Mouse (Mus musculus) thymus, postnatal 4 days (tissue): ENCODE data around the gene Susd1.

Experiments used
- DNase-seq: peaks from one replicate; pipeline ENCODE4 v3.0.0; 2021

Gene Susd1

DNA sequence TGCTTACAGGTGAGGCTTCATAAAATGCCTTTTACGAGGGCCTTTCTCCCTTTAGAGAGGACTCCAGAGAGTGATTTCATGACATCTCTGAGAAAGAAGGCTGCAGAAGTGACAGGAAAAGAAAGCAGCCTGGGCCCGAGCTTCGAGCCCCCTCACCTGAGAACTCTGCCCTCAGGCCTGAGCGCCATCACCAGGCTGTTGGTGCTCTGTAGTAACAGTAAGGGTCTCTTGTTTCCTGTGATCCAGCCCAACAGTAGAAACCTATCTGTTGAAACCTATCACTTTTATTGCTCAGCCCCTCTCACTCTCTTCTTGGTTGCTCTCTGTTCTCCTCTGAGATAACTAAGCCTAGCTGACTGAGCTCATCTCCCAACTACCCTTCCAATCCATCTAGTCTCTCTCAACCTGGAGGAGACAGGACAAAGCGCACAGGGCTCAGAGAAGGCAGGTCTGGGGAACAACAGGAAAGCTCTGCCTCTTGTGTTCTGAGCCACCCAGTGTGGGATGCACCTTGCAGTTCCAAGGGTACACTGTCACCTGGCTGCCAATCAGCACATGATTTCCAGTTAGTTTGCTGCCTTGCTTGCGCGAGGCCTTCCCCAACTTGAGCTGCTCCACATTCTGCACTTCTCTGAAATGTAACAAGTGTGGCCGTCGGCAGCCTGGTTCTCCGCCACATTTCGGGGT, 101.4 kb downstream of the Susd1 start:
- DNase-seq: peak; percentile 37

DNA sequence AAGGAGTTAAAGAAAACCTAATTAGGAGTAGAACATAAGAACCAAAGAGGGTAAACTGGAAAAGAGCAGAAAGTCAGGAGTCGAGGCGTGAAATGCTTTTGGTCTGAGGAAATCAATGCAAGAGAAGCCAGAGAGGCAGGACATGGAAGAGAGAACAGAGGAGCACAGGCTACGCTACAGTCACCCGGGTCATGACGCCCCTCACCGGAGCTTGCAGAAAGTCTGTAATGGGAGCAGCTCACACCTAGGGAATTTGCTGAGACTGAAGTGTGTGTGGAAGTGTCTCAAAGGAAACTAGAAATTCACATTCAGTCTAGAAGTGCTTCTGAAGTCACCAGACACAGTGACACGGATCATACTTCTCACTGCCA, 102.0 kb downstream of the Susd1 start:
- DNase-seq: peak; percentile 19

- DNase-seq: peak; percentile 64
Measured at GRCm38 (mm10) chr4:59335616-59336438, 102.6 kb downstream of the Susd1 start.

GRCm38 (mm10) chr4:59335101-59335500, 103.3 kb downstream of the Susd1 start:
- DNase-seq: peak; percentile 3

DNA sequence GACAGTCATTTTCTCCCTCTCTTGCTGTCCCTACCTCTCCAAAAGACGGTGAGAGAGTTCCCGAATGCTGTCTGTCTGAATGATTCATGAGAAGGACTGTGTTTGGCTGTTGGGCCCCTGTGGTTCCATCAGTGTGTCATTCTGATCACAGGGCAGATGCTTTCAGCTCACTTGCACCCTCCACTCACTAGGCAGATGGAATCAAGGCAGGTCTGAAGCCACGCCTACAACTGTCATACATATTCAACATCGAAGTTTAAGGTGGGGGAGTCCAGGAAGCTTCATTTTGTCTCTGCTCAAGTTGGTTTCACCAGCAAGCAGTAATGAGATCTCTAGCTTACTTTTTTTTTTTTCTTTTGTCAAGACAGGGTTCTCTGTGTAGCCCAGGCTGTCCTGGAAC, 104.2 kb downstream of the Susd1 start:
- DNase-seq: peak; percentile 18

- DNase-seq: peak; percentile 10
Measured at GRCm38 (mm10) chr4:59333424-59333895, 105.0 kb downstream of the Susd1 start.

GRCm38 (mm10) chr4:59332691-59333423, 105.6 kb downstream of the Susd1 start:
- DNase-seq: peak; percentile 14

GRCm38 (mm10) chr4:59332089-59332488, 106.3 kb downstream of the Susd1 start:
- peak; percentile 21 for DNase-seq

DNA sequence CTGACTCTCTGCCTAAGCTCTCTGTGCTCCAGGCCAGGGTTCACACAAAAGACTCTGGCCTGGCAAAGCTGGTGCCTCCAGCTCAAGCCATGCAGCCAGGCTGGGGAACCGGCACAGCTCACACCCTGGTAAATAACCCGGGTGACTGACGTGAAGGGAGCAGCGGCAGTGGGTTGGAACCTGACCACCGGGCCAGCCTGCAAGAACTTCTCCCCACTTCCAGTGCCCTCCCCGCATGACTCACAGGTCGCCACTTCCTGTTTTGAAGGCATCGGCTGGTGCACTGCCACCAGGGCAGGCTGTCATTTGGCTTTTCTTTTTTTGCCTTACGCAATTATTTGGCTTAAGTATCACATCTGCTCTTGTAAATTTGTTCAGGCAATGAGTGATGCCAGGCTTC, 106.8 kb downstream of the Susd1 start:
- DNase-seq: peak; percentile 79

- DNase-seq: peak; percentile 40
Measured at GRCm38 (mm10) chr4:59330961-59331604, 107.3 kb downstream of the Susd1 start.

DNA sequence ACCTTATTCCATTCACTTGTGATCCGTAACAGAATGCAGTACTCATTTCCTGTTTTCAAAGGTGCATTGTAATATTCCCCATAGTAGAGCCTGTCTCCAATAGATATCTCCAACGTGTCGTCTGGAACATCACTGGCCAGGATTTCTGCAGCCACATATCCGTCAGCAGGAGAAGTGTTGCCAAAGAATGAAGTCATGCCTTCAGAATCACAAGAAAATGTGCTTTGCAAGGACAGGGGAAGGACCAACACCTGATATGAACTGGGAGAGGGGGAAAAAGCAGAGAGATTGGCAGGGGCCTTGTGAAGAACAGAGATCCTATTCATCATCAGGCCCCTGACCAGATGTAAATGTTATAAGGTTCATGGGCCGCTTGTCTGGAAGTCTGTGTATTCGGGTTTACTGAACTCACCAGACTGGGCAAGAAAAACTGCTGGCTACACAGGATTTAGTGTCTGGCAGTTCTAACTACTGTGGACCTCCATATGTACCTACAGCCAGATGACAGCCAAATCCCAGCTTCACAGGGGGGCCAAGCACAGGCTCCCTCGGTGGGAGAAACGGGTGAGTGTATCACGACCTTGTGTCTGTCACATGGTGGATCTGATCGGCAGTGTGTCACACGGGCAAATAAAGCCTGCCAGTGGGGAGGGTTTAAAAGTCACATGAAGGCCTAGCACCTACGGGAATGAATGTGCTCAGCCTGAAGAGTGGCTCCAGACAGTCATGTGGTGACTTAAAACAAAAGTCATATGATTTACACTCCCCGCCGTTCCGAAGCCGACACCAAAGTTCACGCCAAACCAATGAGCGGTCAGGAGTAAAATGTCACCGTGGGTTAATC, 108.8 kb downstream of the Susd1 start:
- DNase-seq: peak; percentile 9

DNA sequence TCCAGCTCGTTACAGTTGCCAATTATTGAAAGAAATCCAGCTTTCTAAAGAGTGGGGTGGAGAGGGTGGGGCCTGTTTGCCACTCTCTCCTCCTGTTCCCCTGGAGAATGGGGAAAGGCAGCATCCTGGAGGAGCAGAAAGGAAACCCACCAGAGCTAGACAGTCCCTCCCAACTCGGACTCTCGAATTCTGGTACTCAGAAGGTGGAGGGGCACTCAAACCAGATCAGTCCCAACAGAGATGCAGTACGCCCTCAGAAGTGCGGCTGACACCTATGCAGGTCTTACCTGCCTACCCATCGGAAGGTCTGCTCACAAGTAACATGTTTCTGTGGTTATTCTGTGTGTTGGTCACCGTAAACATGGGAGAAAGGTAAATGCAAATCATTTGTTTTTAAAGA, 109.6 kb downstream of the Susd1 start:
- DNase-seq: no peak

GRCm38 (mm10) chr4:59327986-59328385, 110.4 kb downstream of the Susd1 start:
- no peak for DNase-seq

DNA sequence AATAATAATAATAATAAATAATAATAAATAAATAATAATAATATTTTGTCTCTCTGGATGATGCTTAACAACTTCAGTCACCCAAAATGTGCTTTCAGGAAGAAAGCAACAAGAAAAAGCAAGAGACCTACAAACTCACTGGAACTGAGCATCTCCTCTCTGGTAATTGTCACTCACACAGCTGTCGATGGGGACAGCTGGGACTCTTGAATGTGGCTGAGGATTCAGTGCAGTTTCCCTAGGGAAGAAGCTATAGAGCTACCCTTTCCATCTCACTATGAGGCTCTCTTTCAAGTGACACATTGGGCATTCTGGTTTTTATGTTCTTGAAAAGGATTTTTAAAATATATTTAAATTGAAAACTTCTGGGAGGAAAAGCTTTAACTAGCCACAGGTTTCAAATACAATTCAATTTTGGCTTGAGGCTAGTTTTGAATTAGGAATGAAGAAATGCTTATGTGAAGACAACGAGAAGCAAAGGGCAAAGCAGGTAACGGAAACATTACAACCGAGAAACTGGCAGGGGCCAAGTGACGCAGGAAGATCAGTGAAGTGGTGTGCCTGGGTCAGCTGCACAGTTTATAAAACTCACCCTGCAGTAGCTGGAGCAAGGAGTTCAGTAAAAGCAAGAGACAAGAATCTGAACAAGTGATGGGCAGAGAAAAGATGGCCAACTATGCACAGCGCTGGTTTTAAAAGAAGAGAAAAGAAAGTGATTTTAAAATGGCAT, 112.2 kb downstream of the Susd1 start:
- DNase-seq: no peak

DNA sequence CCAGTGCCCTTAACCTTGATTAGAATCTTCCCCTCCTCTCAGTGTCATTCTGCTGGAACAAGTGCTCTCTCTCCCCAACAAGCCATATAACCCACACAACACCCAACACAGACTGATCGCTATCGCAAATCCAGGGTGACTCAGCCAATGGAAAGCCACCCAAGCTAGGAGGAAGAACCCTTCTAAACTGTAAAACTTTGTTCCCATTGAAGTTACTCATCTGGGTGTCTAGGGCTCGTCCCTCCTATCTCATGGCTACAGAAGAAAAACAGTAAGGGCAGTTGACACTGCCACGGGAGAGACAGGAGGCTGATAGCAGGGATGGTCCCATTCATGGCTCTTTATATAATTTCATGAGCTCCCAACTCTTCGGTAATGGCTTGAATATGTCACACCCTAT, 114.1 kb downstream of the Susd1 start:
- no peak for DNase-seq

DNA sequence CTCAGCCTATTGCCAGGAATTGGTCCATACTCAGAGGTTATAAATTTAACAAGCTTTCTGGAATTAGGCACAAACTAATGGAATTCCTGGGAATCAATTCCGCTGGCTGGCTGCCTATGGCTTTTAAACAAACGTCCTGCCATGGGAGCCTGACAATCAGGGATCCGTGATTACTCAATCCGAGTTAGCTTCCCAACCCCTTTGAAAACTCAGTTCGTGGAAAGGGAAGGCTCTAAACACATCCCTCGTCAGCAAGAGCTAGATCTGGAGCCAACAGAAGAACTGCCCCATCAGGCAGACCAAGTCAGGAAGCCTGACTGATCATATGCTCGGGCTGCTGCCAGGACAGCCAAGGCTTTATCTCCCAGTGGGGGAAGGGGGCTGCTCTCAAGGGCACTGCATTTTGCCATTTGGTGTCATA, 115.2 kb downstream of the Susd1 start:
- no peak for DNase-seq

GRCm38 (mm10) chr4:59322733-59323132, 115.7 kb downstream of the Susd1 start:
- no peak for DNase-seq

DNA sequence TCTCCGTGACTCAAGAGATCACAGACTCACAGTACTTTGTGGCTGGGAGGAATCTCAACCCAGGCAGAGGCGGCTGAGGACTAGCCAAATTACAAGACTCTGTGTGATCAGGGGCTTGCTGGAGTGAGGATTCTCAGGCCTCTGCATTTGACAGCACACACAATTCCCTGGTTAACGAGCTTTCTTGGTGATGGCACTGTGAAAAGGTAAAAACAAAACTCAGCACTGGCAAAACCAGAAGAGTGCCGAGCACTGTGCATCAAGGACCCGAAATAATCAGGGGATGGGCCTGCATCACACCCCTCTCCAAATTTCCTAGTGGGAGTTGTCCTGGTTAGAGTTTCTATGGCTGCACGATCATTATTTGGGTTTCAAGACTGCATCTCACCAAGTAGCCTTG, 116.4 kb downstream of the Susd1 start:
- no peak for DNase-seq

- DNase-seq: no peak
Measured at GRCm38 (mm10) chr4:59321181-59322008, 117.0 kb downstream of the Susd1 start.
